Mouse (Mus musculus): ENCODE measurements around the gene Csn1s2b. TPM values are rescaled to one million over a fixed set of nuclear protein-coding genes. Genes with fewer than 3 reads are reported as not detected.
"Not testable (repeated sequence)": the region's sequence is repeated elsewhere in the genome, so short reads cannot be mapped to it uniquely, and the experiment has no call there.

Csn1s2b gene
- polyA plus RNA-seq (2012; rRNA removed), result not detected in 2 replicates

GRCm38 (mm10) chr5:87807782-87808181 lies at the start of gene Csn1s2b:
Gene Csn1s2b, plus strand, starts transcription at chr5:87808082.
- DNase-seq (ENCODE audit: low read depth), result no peak

- peak; percentile 24 for DNase-seq (ENCODE audit: low read depth)
Measured at GRCm38 (mm10) chr5:87764546-87764945, 43.3 kb upstream of the Csn1s2b start.

- DNase-seq (ENCODE audit: low read depth), result not testable (repeated sequence)
Measured at GRCm38 (mm10) chr5:87772151-87772550, 35.7 kb upstream of the Csn1s2b start.

- DNase-seq (ENCODE audit: low read depth), result no peak
Measured at GRCm38 (mm10) chr5:87774267-87774666, 33.6 kb upstream of the Csn1s2b start, which contains the start of gene Csn1s2a. Gene Csn1s2a, plus strand, starts transcription at chr5:87774567.

- DNase-seq (ENCODE audit: low read depth), result no peak
Measured at GRCm38 (mm10) chr5:87782731-87783130, 25.2 kb upstream of the Csn1s2b start.

- no peak for DNase-seq (ENCODE audit: low read depth)
Measured at GRCm38 (mm10) chr5:87809253-87809652, 1.4 kb downstream of the Csn1s2b start.

GRCm38 (mm10) chr5:87825386-87825785 lies 17.5 kb downstream of the Csn1s2b start, which contains the start of gene Prr27:
Gene Prr27, plus strand, starts transcription at chr5:87825686.
- no peak for DNase-seq (ENCODE audit: low read depth)

GRCm38 (mm10) chr5:87855136-87855716 lies 47.3 kb downstream of the Csn1s2b start:
- DNase-seq (ENCODE audit: low read depth), result no peak

- DNase-seq (ENCODE audit: low read depth), result peak; percentile 81
Measured at GRCm38 (mm10) chr5:87870084-87870483, 62.2 kb downstream of the Csn1s2b start.

GRCm38 (mm10) chr5:87871423-87871822 lies 63.5 kb downstream of the Csn1s2b start:
- DNase-seq (ENCODE audit: low read depth), result no peak

Other genes starting within 250 kb of the Csn1s2b start
- gene Sult1d1, start 239.1 kb upstream of the Csn1s2b start, polyA plus RNA-seq (2012; rRNA removed), result 0.12 and 0.29 TPM in 2 replicates
- gene Sult1e1, start 216.5 kb upstream of the Csn1s2b start, polyA plus RNA-seq (2012; rRNA removed), result 4.2 and 6.6 TPM in 2 replicates
- gene Csn1s1, start 141.9 kb upstream of the Csn1s2b start, polyA plus RNA-seq (2012; rRNA removed), result not detected in 2 replicates
- not detected in 2 replicates for gene Csn2, start 108.5 kb upstream of the Csn1s2b start, polyA plus RNA-seq (2012; rRNA removed)
- not detected in 2 replicates for gene Csn1s2a, start 33.5 kb upstream of the Csn1s2b start, polyA plus RNA-seq (2012; rRNA removed)
- gene Prr27, start 17.6 kb downstream of the Csn1s2b start, polyA plus RNA-seq (2012; rRNA removed), result 7.4 and 10.8 TPM in 2 replicates
- gene Odam, start 76.9 kb downstream of the Csn1s2b start, polyA plus RNA-seq (2012; rRNA removed), result 27.9 and 74.2 TPM in 2 replicates
- not detected in 2 replicates for gene Csn3, start 117.5 kb downstream of the Csn1s2b start, polyA plus RNA-seq (2012; rRNA removed)
- gene 2310003L06Rik, start 161.4 kb downstream of the Csn1s2b start, polyA plus RNA-seq (2012; rRNA removed), result not detected in 2 replicates
- not detected in 2 replicates for gene Gm28434, start 161.4 kb downstream of the Csn1s2b start, polyA plus RNA-seq (2012; rRNA removed)
- 0.72 and 1.2 TPM in 2 replicates for gene Cabs1, start 171.4 kb downstream of the Csn1s2b start, polyA plus RNA-seq (2012; rRNA removed)
- gene Smr3a, start 194.5 kb downstream of the Csn1s2b start, polyA plus RNA-seq (2012; rRNA removed), result not detected in 2 replicates

Data from gonadal fat pad, adult 2 months (tissue).